Mouse (Mus musculus): Measurements from ENCODE around the gene Shc1.

DNA sequence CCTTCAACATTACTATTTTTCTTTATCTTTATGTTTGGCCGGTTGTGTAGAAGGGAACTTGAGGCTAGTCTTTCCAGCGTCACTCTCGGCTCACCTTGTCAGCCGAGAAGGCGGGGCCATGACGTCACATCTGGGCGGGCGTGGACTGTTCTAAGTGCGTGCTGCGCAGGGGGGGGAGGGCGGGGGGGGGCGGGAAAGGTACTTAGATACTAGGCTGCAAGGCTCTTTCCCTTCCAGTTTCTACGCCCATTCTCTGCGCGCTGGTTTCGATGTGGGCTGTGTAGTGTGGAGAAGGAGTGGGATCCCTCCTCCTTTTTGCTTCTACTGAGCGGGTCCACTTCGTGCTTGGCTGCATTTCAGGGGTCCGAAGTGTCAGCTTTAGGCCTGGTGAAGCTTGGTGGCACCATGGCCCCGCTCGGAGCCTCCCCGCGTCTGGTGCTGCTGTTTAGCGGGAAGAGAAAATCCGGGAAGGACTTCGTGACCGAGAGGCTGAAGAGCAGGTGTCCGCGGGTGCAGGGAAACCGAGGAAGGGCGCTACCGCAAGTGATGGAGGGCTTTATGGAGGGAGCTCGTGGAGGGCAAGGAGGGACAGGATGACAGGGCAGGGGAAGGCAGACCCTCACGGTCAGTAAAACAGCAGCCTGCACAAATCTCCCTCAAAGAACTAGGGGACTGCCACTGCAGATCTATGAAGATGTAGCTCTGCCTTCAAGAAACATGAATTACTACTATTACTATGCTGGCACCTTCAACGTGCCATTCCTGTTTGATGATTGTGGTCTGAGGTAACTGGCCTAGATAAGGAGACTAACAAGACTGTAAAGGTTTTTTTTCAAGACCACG lies 40.9 kb downstream of the Shc1 start:
- 0 out of 2 replicates have a peak, but pooled peaks have one; percentile 52 for TF ChIP-seq TBP (conservative IDR thresholded peaks at IDR 0.05; ENCODE audit: low read depth, low read length)
- no peak for TF ChIP-seq SMC3 (IDR thresholded peaks at IDR 0.05; ENCODE audit: low read depth, low read length)
- TF ChIP-seq CTCF (conservative IDR thresholded peaks at IDR 0.05 in 1 of 2, IDR thresholded peaks at IDR 0.05 in 1 of 2; ENCODE audit: low read depth in 2 of 2, low read length in 2 of 2) = no peak
- TF ChIP-seq ZKSCAN1 (IDR thresholded peaks at IDR 0.05; ENCODE audit: borderline replicate concordance, low read depth, low read length) = no peak
- TF ChIP-seq NELFE (IDR thresholded peaks at IDR 0.05; ENCODE audit: low read depth, low read length) = peak; percentile 79
- peak; percentile 67 for TF ChIP-seq POLR2A (IDR thresholded peaks at IDR 0.05; ENCODE audit: low read depth, low read length)
- TF ChIP-seq USF2 (conservative IDR thresholded peaks at IDR 0.05; ENCODE audit: low read depth, low read length) = no peak
- TF ChIP-seq ZC3H11A (IDR thresholded peaks at IDR 0.05; ENCODE audit: low read depth, low read length) = no peak
- TF ChIP-seq EP300 (IDR thresholded peaks at IDR 0.05; ENCODE audit: low read length) = no peak
- TF ChIP-seq POLR2AphosphoS2 (IDR thresholded peaks at IDR 0.05; ENCODE audit: low read depth, low read length) = no peak
- peak; percentile 76 for TF ChIP-seq MXI1 (IDR thresholded peaks at IDR 0.05; ENCODE audit: low read depth, low read length)
- TF ChIP-seq MEF2A (IDR thresholded peaks at IDR 0.05; ENCODE audit: borderline replicate concordance, low read depth, low read length) = no peak
- peak; percentile 82 for TF ChIP-seq CHD1 (IDR thresholded peaks at IDR 0.05; ENCODE audit: low read depth, low read length)
